Mouse (Mus musculus): ENCODE results near the gene Pou5f2.

- TF ChIP-seq E2F4 (IDR thresholded peaks at IDR 0.05; ENCODE audit: insufficient read depth), result no peak
- no peak for TF ChIP-seq POLR2A (IDR thresholded peaks at IDR 0.05; ENCODE audit: insufficient read length, low read depth)
- TF ChIP-seq MYOD1 (IDR thresholded peaks at IDR 0.05; ENCODE audit: control insufficient read depth in 1 of 3, insufficient read length in 2 of 3, low read depth in 2 of 3), result no peak
These were observed 14.5 kb upstream of the Pou5f2 start for GRCm38 (mm10) chr13:78010176-78010575.

Data from myocyte (in vitro differentiated cells).